Mouse (Mus musculus) intestine, postnatal 0 days (tissue): ENCODE measurements around the gene Neurl4. TPM values are rescaled to one million over a fixed set of nuclear protein-coding genes. Genes with fewer than 3 reads are reported as not detected.
A peak's percentile ranks its signal among the peaks of the same experiment; 100 is the strongest.

Experiments used
- ATAC-seq: fragments of 200-750 bp; cut with Nextera tagmentation; 2 replicates; pipeline ENCODE4 v1.8.0; 2017; ENCODE audit warnings: mild to moderate bottlenecking, moderate TSS enrichment, moderate library complexity
- H3K27ac ChIP-seq: fragments of 300-500 bp; sonication (generic); 2 replicates; pipeline ENCODE4 v1.5.1; 2014; ENCODE audit warnings: mild to moderate bottlenecking, low read depth, low read length, moderate library complexity
- H3K27me3 ChIP-seq: fragments of 300-500 bp; sonication (generic); replicated peaks from 2 replicates; pipeline ENCODE4 v1.6.1; 2014; ENCODE audit warnings: low read length, mixed read lengths; ENCODE audit not compliant: control insufficient read depth, insufficient read depth
- H3K36me3 ChIP-seq: fragments of 300-500 bp; sonication (generic); 2 replicates; pipeline ENCODE4 v1.6.1; 2014; ENCODE audit warnings: mild to moderate bottlenecking, moderate library complexity; ENCODE audit not compliant: control insufficient read depth, insufficient read depth
- H3K4me1 ChIP-seq: fragments of 300-500 bp; sonication (generic); replicated peaks from 2 replicates; pipeline ENCODE4 v1.6.1; 2014; ENCODE audit warnings: antibody characterized with exemption, low read length, mixed read lengths; ENCODE audit not compliant: control insufficient read depth, insufficient read depth
- H3K4me2 ChIP-seq: fragments of 300-500 bp; sonication (generic); replicated peaks from 2 replicates; pipeline ENCODE4 v1.6.1; 2014; ENCODE audit warnings: low read depth, mild to moderate bottlenecking, moderate library complexity
- H3K4me3 ChIP-seq: fragments of 300-500 bp; sonication (generic); 2 replicates; pipeline ENCODE4 v1.5.1; 2014; ENCODE audit warnings: low read depth, low read length
- H3K9ac ChIP-seq: fragments of 300-500 bp; sonication (generic); 2 replicates; pipeline ENCODE4 v1.6.1; 2014; ENCODE audit warnings: mild to moderate bottlenecking, low read depth, low read length
- H3K9me3 ChIP-seq: fragments of 300-500 bp; sonication (generic); 2 replicates; pipeline ENCODE4 v1.6.1; 2016; ENCODE audit warnings: mixed run types; ENCODE audit not compliant: control insufficient read depth
- CTCF ChIP-seq: sonication (generic); IDR thresholded peaks from 2 replicates; pipeline ENCODE4 v1.5.1; 2016; ENCODE audit warnings: low read depth, mild to moderate bottlenecking, control low read depth, antibody characterized with exemption, moderate library complexity
- WGBS: fragments of 180-500 bp; shearing (Covaris S2); extraction: QIAGEN DNeasy Blood & Tissue Kit; methylation state at CpG from one replicate; pipeline ENCODE4 v1.1.7; 2014; 5-methylcytosine and 5-hydroxymethylcytosine counted together
- polyA plus RNA-seq: library from polyadenylated mRNA; unstranded; fragments of >200 nt; fragmentation: Nextera tagmentation; extraction: Ambion mirVana; gene quantifications from 2 replicates; pipeline ENCODE4 v1.2.1, GENCODE M21; 2015

Neurl4 gene
- polyA plus RNA-seq, 1 experiment from 2014 or later: 10.3 TPM

DNA sequence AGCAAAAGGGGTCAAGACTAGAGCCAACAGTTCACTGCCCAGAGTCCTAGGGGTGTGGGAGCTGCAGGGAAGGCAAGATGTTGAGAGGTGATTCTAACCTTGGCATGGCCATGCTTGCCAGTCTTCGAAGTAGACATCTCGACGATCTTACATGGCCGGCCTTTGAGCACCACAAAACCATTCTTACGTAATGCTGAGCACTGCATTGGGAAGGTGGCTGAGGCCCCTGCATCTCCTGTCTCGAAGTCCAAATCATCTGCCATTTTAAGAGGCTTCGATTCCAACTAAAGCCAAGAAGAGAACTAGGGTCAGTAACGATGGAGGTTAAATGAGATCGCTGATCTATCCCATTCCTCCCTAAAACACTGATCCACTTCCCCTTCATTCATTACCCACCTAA, 18.2 kb downstream of the Neurl4 start:
- Histone ChIP-seq H3K4me3 (peak overlapping the region; percentile 70), H3K9me3 (no peaks in the 10 kb centered on the region), H3K4me1 (0 out of 2 replicates have a peak, but pooled peaks cover 5% of the 10 kb centered on the region), H3K27me3 (no peaks in the 10 kb centered on the region), H3K36me3 (peaks cover 37% of the 10 kb centered on the region), H3K9ac (no peak overlapping the region), H3K4me2 (peak overlapping the region; percentile 94), H3K27ac (peak overlapping the region; percentile 11; the same call in 1 of the 2 replicates)
- no peak for ATAC-seq
- WGBS: 59% methylated on average over 9 of the region's 9 CpGs
- TF ChIP-seq CTCF: no peak

DNA sequence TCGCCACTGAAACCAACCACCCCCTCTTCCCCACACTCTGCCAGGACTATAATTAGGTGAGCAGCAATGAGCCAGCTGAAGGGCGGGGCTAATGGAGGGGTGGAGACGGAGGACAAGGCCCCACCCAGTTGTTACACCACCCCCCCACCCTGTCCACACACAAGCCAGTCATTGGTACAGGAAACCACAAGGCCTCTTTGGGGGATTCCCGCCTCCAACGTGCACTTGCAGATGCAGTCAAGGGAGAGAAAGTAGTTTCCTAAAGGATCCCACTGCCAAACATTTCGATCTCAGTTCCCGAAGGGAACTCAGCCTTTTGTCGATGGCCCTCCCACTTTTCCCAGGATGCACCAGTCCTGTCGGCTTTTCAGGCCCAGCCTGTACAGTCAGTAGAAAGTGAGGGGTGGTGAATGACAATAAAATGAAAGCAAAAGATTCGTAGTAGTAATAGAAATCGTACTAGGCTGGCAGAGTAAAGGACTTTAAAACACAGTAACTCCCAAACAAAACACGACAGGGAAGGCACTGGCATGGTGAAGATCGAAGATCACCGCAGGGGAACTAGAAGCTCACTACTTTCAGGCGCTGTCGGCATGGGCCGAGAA, 18.9 kb downstream of the Neurl4 start:
- peak; percentile 20 for ATAC-seq
- Histone ChIP-seq H3K27me3 (no peaks in the 10 kb centered on the region), H3K4me1 (0 out of 2 replicates have a peak, but pooled peaks cover 5% of the 10 kb centered on the region), H3K27ac (peak overlapping the region; percentile 98), H3K4me3 (peak overlapping the region; percentile 70), H3K36me3 (peaks cover 37% of the 10 kb centered on the region), H3K4me2 (peak overlapping the region; percentile 94), H3K9ac (peak overlapping the region; percentile 87), H3K9me3 (no peaks in the 10 kb centered on the region)
- WGBS: under 1% methylated on average over 17 of the region's 17 CpGs
- no peak for TF ChIP-seq CTCF

GRCm38 (mm10) chr11:69920266-69921031, 19.6 kb downstream of the Neurl4 start:
- under 1% methylated on average over 62 of the region's 65 CpGs for WGBS

DNA sequence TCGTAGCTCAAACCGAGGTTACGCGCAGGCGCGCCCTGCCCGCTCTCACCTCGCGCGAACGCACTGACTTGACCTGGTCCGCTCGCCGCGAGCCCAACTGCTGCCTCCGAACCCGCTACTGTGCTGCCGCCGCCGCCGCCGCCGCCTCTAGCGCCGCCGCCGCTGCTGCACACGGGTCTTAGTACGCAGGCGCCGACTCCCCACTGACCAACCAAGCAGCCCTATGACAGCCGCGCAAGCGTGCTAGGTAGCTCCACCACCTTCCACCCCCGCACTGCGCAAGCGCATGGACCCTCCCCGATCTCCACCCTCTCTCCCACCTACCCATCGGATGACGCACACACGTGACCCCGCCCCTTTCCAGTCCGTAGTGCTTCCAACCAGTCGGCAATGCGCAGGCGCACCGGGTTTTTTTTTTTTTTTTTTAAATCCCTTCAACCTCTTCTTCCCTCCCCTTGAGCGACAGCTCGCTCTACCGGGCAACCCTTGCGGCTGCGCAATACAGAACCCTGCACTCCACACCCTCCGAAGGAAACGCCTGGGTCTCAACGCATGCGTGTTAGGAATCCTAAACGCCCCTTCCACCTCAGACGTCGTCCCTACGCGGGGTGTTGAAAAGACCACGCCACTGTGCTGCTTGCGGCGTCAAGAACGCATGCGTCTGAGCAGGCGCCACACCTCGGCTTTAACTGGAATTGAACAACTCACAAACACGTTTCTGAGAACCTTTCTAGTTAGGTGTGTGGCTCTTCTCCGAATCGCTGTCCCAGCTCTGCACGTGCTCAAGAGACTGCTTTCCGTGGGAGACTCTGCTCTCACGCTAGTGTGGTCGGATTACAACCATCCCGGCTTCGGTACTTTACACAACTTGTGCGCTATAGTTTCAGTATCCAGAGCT, 20.5 kb downstream of the Neurl4 start, which contains the start of gene Eif5a:
Gene Eif5a, minus strand, starts transcription at position 845 of the 898 bp plus-strand sequence.
- Histone ChIP-seq H3K4me2 (peak within 1 kb of the TSS; percentile 94), H3K9me3 (no peaks in the 10 kb centered on the region), H3K4me1 (0 out of 2 replicates have a peak, but pooled peaks cover 5% of the 10 kb centered on the region), H3K36me3 (peaks cover 27% of the 10 kb centered on the region), H3K9ac (peak within 1 kb of the TSS; percentile 87), H3K27me3 (no peaks in the 10 kb centered on the region), H3K27ac (peak within 1 kb of the TSS; percentile 98), H3K4me3 (peak within 1 kb of the TSS; percentile 70)
- peak; percentile 95 for ATAC-seq
- peak; percentile 82 for TF ChIP-seq CTCF
- WGBS: under 1% methylated on average over 73 of the region's 78 CpGs

More at GRCm38 (mm10) chr11:69920266-69921031, 19.6 kb downstream of the Neurl4 start:
- Histone ChIP-seq H3K9ac (peak overlapping the region; percentile 87), H3K4me3 (peak overlapping the region; percentile 70), H3K9me3 (no peaks in the 10 kb centered on the region), H3K27me3 (no peaks in the 10 kb centered on the region), H3K4me1 (0 out of 2 replicates have a peak, but pooled peaks cover 5% of the 10 kb centered on the region), H3K27ac (peak overlapping the region; percentile 98), H3K4me2 (peak overlapping the region; percentile 94), H3K36me3 (peaks cover 36% of the 10 kb centered on the region)
- no peak; the same call in 1 of the 2 replicates for TF ChIP-seq CTCF
- peak; percentile 32 for ATAC-seq

DNA sequence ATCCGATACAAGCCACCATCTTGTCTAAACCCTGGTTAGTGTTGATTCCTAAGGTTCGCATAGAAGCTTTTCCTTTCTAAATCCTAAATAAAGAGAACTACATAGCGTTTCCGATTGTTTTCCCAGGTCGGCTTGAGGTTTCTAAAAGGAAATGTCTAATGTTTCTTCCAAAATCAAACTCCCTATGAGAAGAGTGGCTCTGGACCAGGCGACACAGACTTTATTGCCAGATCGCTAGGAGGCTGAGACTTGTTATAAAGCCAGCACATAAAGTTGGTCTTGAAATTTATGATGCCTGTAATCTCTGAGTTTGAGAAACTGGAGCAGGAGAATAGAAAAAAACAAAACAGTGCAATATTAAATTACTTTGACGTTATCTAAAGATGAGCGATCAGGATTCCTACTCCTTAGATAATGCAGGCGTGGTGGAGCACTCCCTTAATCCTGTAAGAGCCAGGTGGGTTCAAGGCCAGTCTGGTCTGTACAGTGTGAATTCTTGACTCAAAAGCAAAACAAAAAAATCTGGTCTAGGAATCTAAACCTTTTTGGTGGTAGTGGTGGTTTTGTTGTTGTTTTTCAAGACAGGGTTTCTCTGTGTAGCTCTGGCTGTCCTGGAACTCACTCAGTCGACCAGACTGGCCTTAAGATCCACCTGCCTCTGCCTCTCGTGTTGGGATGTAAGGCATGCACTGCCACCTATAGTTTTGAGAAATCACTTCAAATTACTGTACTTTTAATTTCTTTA, 21.3 kb downstream of the Neurl4 start:
- H3K9ac ChIP-seq: peak overlapping the region; percentile 51
- WGBS: 1% methylated on average over 12 of the region's 12 CpGs
- peak; percentile 35; the same call in 1 of the 2 replicates for TF ChIP-seq CTCF
- no peaks in the 10 kb centered on the region for H3K9me3 ChIP-seq
- H3K4me3 ChIP-seq: peak overlapping the region; percentile 44
- H3K4me2 ChIP-seq: peak overlapping the region; percentile 70
- H3K4me1 ChIP-seq: 0 out of 2 replicates have a peak, but pooled peaks cover 5% of the 10 kb centered on the region
- no peaks in the 10 kb centered on the region for H3K27me3 ChIP-seq
- peak overlapping the region; percentile 94 for H3K27ac ChIP-seq
- H3K36me3 ChIP-seq: peaks cover 19% of the 10 kb centered on the region
- ATAC-seq: no peak
